Mouse (Mus musculus) urinary bladder, postnatal 25 days (tissue): ENCODE data around the gene Slc36a3.
A peak's percentile ranks its signal among the peaks of the same experiment; 100 is the strongest.

Experiments used
- DNase-seq: peaks from one replicate; pipeline ENCODE4 v3.0.0; 2022; ENCODE audit warnings: low spot score

Gene Slc36a3

DNA sequence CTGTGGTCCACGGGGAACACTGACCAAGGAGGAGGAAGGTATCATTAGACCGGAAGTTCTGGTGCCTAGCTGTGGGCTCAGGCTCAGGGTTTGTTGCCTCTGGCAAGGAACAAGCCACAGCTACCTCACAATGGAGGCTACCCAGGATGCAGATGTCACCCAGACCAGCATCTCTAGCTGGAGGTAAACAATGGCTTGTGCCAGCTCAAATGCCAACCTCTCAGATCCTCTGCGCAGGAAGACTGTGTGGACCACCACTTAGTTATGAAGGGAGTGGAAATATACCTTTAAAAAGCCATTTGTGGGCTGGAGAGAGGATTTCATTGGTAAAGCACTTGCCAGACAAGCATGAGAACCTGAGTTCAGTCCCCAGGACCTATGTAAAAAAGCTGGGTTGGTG is at the start of gene Slc36a3:
Gene Slc36a3, minus strand, starts transcription at position 101 of the 400 bp plus-strand sequence.
- DNase-seq: no peak

DNA sequence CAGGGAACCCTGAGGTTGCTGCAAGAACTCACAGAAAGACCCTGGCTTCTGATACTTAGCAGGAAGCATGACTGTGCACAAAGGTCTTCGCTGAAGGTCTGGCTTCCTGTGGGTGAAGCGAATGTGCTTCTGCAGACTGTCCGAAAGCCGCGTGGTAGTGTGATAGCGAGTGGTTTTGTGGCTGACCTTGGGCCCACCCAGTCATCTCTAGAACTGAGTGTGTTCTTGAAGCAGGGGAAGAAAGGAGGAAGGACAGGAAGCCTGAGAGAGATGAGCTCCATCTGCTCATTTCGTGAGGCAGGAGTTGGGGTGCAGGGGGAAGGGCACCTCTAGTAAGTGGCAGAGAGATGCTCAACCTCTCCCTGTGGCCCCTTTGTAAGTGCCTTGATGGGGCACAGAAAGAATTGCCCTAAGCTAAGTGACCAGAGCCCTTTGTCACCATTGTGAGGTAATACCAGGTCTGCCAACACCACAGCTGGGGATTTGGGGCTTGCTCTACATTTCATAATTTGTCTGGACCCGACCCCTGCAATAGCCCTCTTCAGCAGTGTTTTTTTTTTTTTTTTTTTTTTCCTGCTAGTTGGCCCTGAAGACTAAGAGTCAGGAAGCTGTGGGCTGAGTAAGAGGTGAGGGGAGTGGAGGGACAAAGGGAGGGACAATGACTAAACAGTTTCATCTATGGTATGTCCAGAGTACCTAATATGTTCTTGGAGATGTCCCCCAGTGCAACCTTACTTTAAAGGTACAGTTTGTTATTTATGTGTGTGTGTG is 46.4 kb upstream of the Slc36a3 start:
- DNase-seq: no peak

DNA sequence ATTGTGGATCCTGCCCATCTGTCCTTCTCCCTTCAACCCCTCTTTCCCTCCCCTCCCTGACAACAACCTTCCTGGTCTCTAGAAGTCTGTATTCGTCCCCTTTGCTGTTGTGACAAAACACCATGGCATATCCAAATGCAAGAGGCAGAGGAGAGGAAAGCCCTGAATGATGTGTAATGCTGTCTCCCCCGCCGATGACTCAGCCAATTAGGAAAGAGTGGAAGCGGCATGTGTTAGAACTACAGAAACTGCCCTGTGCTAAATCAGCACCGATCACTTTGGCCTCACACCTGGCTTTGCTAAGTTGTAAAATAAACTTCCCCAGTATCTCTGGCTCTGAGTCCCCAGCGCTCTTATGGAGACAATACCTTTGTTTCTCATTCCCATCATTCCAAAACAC is 45.6 kb upstream of the Slc36a3 start:
- DNase-seq: no peak

GRCm38 (mm10) chr11:55190216-55190615 is 38.7 kb upstream of the Slc36a3 start:
- DNase-seq: no peak

- no peak for DNase-seq
Observed at GRCm38 (mm10) chr11:55187777-55188176, 36.3 kb upstream of the Slc36a3 start.

GRCm38 (mm10) chr11:55187292-55187691 is 35.8 kb upstream of the Slc36a3 start:
- no peak for DNase-seq

- DNase-seq: peak; percentile 21
Observed at GRCm38 (mm10) chr11:55184733-55185291, 33.3 kb upstream of the Slc36a3 start, which contains the start of gene Slc36a2. TSS of gene Slc36a2 (minus strand) at chr11:55185077.

DNA sequence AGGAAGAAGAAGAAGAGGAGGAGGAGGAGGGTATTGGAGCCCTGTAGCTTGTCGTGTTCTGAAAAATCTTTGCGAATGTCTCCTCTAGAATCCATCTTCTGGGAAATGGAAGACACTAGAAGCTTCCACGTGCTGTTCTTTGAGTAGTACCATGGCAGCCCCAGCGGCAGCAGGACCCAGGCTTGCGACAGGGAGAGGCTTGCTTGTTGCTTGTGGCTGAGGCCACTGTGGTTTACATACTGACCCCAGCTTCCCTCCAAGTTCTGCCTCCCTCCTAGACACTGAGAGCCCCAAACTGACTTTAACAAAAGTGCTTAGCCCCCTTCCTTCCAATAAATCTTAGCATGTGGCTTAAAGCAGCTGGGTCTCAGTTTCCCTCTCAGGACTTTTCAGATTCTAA is 32.7 kb upstream of the Slc36a3 start:
- no peak for DNase-seq

DNA sequence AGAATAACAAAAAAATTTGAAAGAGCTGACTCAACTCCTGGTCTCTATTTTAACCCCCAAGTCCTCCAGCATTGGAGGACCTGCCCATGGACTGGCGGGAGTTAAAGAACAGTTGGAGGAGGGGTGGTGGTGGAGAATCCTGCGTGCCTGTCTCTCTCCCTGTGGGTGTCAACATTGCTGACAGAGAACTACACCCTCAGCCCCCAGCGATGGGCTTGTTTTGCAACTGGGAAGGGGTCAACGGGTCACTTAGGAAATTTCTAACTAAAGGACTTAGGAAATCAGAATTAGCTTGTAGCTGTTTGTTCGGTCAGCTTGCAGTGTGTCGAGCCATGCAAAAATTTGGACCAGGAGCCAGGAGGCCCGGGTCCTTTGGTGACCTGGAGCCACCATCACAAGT is 31.6 kb upstream of the Slc36a3 start:
- no peak for DNase-seq

DNA sequence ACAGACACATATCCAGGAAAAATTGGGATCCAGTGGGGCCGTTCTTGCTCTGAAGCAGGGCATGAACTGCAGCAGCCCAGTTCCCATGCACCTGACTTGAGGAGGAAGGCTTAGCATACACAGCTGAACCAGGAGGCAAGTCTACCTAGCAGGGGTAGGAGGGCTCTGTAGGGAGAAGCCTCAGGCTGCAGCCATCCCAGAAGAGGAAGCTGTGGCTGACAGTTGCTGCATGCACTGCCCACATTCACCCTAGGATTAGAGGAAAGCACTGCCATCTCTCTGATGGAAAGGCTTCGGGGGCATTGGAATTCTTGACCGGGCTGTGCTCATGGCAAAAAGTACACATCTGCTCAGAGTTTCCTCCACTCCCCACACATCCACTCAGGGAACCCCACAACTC is 28.3 kb upstream of the Slc36a3 start:
- DNase-seq: no peak

DNA sequence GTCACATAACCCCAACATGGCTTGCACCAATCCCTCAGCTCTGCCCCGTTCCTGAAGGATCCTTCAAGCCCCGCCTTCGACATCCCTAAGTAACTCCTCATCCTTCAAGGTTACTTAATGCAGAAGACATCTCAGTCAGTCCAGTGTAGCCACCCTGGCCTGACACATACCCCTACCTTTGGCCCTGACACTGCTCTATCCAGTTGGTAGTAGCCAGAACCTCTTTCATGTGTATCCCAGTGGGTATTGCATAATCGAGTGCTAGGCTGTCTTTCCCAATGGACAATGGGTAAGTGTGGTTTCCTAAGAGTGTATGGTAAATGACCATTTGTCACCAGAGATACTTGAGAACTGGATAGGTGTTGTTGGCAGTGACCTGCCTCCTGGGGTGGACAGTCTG is 27.3 kb upstream of the Slc36a3 start:
- no peak for DNase-seq

- no peak for DNase-seq
Observed at GRCm38 (mm10) chr11:55170501-55170900, 19.0 kb upstream of the Slc36a3 start.

DNA sequence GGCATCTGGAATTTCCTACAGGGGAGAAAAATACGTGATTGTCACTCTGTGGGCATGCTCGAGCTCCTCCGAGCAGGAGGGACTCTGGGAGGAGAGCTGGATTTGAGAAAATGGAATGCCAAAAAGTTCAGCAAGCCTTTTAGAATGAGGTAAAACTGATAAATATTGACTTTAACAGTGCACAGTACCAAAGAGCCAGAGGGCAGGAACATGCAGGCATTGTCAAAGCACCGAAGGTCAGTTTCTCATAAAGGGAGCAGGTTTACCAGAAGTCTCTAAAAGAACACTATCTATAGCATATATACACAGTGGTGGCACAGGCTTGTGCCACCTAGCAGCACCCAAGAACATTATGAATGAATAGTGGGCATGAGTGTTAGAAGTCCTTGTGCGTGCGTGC is 17.4 kb upstream of the Slc36a3 start:
- no peak for DNase-seq

DNA sequence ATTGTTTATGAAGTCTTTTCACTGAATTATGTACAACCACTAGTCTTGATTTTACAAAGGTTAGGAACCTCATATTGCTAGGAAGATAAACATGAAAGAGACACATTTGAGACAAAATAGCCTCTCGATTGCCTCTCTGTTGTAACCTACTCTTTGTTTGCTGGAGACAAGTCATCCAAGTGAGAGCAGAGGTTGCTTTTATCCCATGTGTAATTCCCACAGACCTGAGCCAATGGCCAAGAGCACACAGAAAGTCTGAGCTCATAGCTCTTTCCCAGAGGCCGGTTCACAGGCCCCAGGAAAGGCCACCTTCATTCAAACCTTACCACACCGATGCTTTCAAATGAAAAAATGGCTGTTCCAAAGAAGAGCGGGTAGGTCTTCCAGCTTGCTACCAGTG is 17.0 kb upstream of the Slc36a3 start:
- DNase-seq: no peak

GRCm38 (mm10) chr11:55165748-55166147 is 14.2 kb upstream of the Slc36a3 start:
- no peak for DNase-seq

DNA sequence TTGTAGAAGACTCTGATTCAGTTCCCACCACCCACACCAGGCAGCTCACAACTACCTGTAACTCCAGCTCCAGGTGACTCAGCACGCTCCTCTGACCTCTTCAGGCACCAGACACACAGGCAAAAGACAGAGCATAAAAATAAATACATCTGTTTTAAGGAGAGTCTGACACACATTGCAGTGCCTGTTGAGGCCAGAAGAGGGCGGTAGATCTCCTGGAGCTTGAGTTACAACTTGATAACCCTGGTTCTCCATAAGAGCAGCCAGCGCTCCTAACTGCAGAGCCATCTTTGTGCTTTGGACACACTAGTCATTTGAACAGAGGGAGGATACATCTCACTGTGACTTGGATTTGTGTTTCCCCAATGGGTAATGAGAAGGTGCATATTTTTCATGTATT is 13.2 kb upstream of the Slc36a3 start:
- no peak for DNase-seq

DNA sequence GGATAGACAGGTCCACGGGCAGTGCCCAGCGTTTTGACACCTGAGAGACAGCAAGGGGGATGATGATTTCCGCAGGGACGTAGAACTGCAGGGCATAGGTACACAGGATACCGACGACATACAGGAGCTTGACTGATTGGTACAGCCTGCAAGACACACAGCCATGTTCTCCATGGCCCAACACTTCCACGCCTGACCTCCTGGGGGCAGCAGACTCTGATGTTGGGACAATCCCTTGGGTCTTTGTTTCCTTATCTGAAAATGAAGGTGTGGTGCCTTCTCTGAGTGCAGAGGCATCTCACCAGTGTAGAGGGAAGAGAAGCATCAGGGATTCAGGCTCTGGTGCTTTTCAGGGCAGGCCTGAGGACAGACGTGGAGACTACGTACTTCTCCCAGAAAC is 11.2 kb upstream of the Slc36a3 start:
- DNase-seq: peak; percentile 46

GRCm38 (mm10) chr11:55158785-55159359 is 7.4 kb upstream of the Slc36a3 start:
- DNase-seq: peak; percentile 78

DNA sequence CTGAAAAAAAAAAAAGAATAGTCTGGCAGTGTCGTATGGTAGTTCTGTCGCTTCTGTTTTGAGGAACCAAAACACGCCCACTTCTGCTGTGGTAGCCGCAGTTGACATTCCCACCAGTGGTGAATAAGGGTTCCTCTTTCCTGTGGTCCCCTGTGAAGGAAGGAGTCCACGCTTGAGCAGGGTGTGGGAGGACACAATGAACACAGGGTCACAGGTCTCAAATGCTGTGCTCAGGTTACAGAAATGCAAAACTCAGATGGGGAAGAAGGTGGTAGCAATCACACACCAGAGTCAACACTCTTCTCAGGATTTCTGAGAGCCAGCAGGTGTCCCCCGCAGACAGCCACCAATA is 3.5 kb upstream of the Slc36a3 start:
- no peak for DNase-seq

DNA sequence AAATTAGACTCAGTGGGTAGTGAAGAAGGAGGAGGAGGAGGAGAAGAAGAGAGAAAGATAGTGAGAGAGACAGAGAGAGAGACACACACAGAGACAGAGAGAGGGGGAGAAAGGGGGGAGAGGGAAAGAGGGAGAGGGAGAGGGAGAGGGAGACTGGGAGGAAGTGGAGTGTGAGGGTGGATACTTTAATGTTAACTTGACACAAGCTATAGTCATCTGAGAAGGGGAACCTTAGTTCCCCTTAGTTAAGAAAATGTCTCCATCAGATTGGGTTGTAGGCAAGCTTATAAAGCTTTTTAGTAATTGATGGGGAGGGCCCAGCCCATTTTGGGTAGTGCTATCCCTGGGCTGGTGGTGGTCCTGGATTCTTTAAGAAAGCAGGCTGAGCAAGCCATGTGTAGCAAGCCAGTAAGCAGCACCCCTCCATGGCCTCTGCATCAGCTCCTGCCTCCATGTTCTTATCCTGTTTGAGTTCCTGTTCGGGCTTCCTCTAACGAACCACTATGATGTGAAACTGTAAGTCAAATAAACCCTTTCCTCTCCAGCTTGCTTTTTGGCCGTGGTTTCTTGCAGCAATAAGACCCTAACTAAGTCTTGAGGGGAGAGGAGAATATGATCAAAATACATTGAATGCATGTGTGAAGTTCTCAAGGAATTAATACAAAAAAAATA is 3.0 kb upstream of the Slc36a3 start:
- DNase-seq: no peak

GRCm38 (mm10) chr11:55148461-55148860 is 3.0 kb downstream of the Slc36a3 start:
- DNase-seq: no peak

GRCm38 (mm10) chr11:55147423-55147822 is 4.1 kb downstream of the Slc36a3 start:
- no peak for DNase-seq

GRCm38 (mm10) chr11:55146855-55147254 is 4.7 kb downstream of the Slc36a3 start:
- no peak for DNase-seq
